In genomic region chr5:41887738-41888137, GRCm38 (mm10) we compare ENCODE assay signal across 7 mouse cellular contexts. TPM values are rescaled to one million over a fixed set of nuclear protein-coding genes. Genes with fewer than 3 reads are reported as not detected.
DNase-seq lines count a peak whose midpoint lies in the region; TF ChIP-seq lines count a peak whose summit lies in the region.

No protein-coding gene starts in this region.

- 9% methylated on average over 4 of the region's 4 CpGs for WGBS in lung, adult 2 months

- peak; percentile 83 for DNase-seq in CH12.LX (ENCODE audit: extremely low read depth)
- peak; percentile 73 for DNase-seq in R1 (ENCODE audit: low read depth, low spot score)
- peak; percentile 91 to 93 for DNase-seq in cerebellum, postnatal 14 days
- DNase-seq in gastrocnemius, adult 18-20 months (ENCODE audit: low spot score): peak; percentile 39
- DNase-seq in kidney, postnatal 4 days: peak; percentile 83 to 85
- DNase-seq in lung, adult 2 months: peak; percentile 29
- peak; percentile 33 to 47 for DNase-seq in right cerebral cortex, postnatal 36 days (ENCODE audit: low spot score in 2 of 2)

- no peak for TF ChIP-seq POLR2A in CH12.LX (IDR thresholded peaks at IDR 0.05; ENCODE audit: low read depth, low read length)
- no peak for TF ChIP-seq POLR2A in lung, adult 2 months (IDR thresholded peaks at IDR 0.05; ENCODE audit: borderline replicate concordance, extremely low read depth, low read depth, low read length)

- no peaks in the 10 kb centered on the region for H3K9me3 ChIP-seq in CH12.LX (replicated peaks; ENCODE audit: low read length)

- no peaks in the 10 kb centered on the region for H3K27me3 ChIP-seq in CH12.LX (replicated peaks)

- H3K9ac ChIP-seq in CH12.LX (ENCODE audit: insufficient read depth, low read depth): no peak overlapping the region

- H3K27ac ChIP-seq in CH12.LX (ENCODE audit: insufficient read depth, low read depth): no peak overlapping the region

- no peak overlapping the region for H3K4me3 ChIP-seq in CH12.LX (replicated peaks in 1 of 3; ENCODE audit: low read depth in 2 of 3, low read length in 2 of 3, poor library complexity in 1 of 3)
- no peak overlapping the region for H3K4me3 ChIP-seq in lung, adult 2 months (replicated peaks; ENCODE audit: extremely low read depth, low read depth, low read length)

- TF ChIP-seq CTCF in CH12.LX (conservative IDR thresholded peaks at IDR 0.05 in 1 of 2, IDR thresholded peaks at IDR 0.05 in 1 of 2; ENCODE audit: low read depth in 2 of 2, low read length in 2 of 2): peak; percentile 81 to 82
- peak; percentile 50; the same call in 1 of the 2 replicates for TF ChIP-seq CTCF in lung, adult 2 months (IDR thresholded peaks at IDR 0.05; ENCODE audit: insufficient read depth, low read length)

- peaks cover 1 to 17% of the 10 kb centered on the region in 2 experiments; a peak in 3 of 4 replicates for H3K4me1 ChIP-seq in CH12.LX (ENCODE audit: control insufficient read depth in 1 of 2, insufficient read depth in 2 of 2)
- H3K4me1 ChIP-seq in lung, adult 2 months (ENCODE audit: control insufficient read depth, insufficient read depth, low read length): no peaks in the 10 kb centered on the region

- dilution Hi-C loops in CH12.LX (cut with MboI; ENCODE audit: extremely low pct_ligation_motif_present, extremely low pct_unique_long_range_greater_than_20kb, low sequenced_read_pairs): no loop called here

- no peaks in the 10 kb centered on the region for H3K79me2 ChIP-seq in CH12.LX (replicated peaks; ENCODE audit: control insufficient read depth, extremely low read depth, insufficient read depth, poor library complexity, severe bottlenecking)

- H3K4me2 ChIP-seq in CH12.LX (ENCODE audit: insufficient read depth, low read depth, poor library complexity, severe bottlenecking): no peak overlapping the region

- no peaks in the 10 kb centered on the region for H3K36me3 ChIP-seq in CH12.LX (replicated peaks in 1 of 2; ENCODE audit: control insufficient read depth in 1 of 2, insufficient read depth in 1 of 2, low read length in 1 of 2)

- no peak for TF ChIP-seq EP300 in CH12.LX (IDR thresholded peaks at IDR 0.05; ENCODE audit: low read length)

- in situ Hi-C loops in CH12.LX (cut with MboI; ENCODE audit: low pct_ligation_motif_present, low pct_unique_long_range_greater_than_20kb, low sequenced_read_pairs): loop anchor here (25.0 kb wide), 1 partner anchor 1475 kb away; no protein-coding TSS in a partner anchor

- TF ChIP-seq RAD21 in CH12.LX (IDR thresholded peaks at IDR 0.05; ENCODE audit: low read depth, low read length): peak; percentile 80

TF ChIP-seq in CH12.LX, 34 proteins besides CTCF, POLR2A, EP300 and RAD21:
- TF ChIP-seq MEF2A (IDR thresholded peaks at IDR 0.05; ENCODE audit: borderline replicate concordance, low read depth, low read length): peak; percentile 84
- TF ChIP-seq SMC3 (IDR thresholded peaks at IDR 0.05; ENCODE audit: low read depth, low read length): peak; percentile 67
- TF ChIP-seq SIN3A (IDR thresholded peaks at IDR 0.05; ENCODE audit: low read length): no peak

RNA-seq across cellular contexts. Expression of gene Bod1l, which starts 43.6 kb away (rescaled TPM):
- total RNA-seq in CH12.LX (2012; rRNA removed) (14.5 and 15.4 TPM in 2 replicates), CH12.LX (2014; rRNA removed) (8.5 and 8.9 TPM in 2 replicates)
- polyA plus RNA-seq in CH12.LX (2012; ENCODE audit: insufficient read length, low read depth): 15.7 and 16.5 TPM in 2 replicates
- total RNA-seq in gastrocnemius, adult 18-20 months (2021): 10 to 100 TPM; 14.5 to 15.3 TPM
- 3.7 and 4.8 TPM in 2 replicates for polyA plus RNA-seq in lung, adult 2 months (2012; rRNA removed)

Comparison
In these comparisons a context has a peak if more than half of its experiments do, and no peak if none do; other contexts are left out.
1. DNase-seq: peak in every context shown above with its lines; median percentile 92 in cerebellum, postnatal 14 days; 84 in kidney, postnatal 4 days; 83 in CH12.LX; 73 in R1; 40 in right cerebral cortex, postnatal 36 days; 39 in gastrocnemius, adult 18-20 months; 29 in lung, adult 2 months.